Mouse (Mus musculus) G1E (cell line): ENCODE results near the gene Prdm10.

Experiments
- CTCF ChIP-seq: IDR thresholded peaks from 2 replicates; pipeline ENCODE4 v1.5.1; 2012; ENCODE audit warnings: low read depth, low read length, inconsistent platforms, mixed read lengths
- GATA1 ChIP-seq: IDR thresholded peaks from 2 replicates; pipeline ENCODE4 v1.6.1; 2012; ENCODE audit warnings: borderline replicate concordance, low read length, inconsistent platforms, mixed read lengths
- GATA2 ChIP-seq: IDR thresholded peaks from 2 replicates; pipeline ENCODE4 v1.6.1; 2012; ENCODE audit warnings: low read depth, low read length, inconsistent platforms, borderline replicate concordance
- POLR2AphosphoS5 ChIP-seq: IDR thresholded peaks from 2 replicates; pipeline ENCODE4 v1.6.1; 2012; ENCODE audit warnings: low read depth, low read length, inconsistent platforms; ENCODE audit not compliant: insufficient replicate concordance
- TAL1 ChIP-seq: conservative IDR thresholded peaks from 2 replicates; pipeline ENCODE4 v1.6.1; 2012; ENCODE audit warnings: low read depth, low read length, inconsistent platforms, mixed read lengths

GRCm38 (mm10) chr9:31354051-31354450 lies 73.7 kb downstream of the Prdm10 start:
- TF ChIP-seq CTCF (no peak), TAL1 (no peak), GATA1 (no peak), POLR2AphosphoS5 (no peak), GATA2 (no peak)
